Mouse (Mus musculus) spleen, postnatal 0 days (tissue): ENCODE data around the gene Palm. TPM values are rescaled to one million over a fixed set of nuclear protein-coding genes. Genes with fewer than 3 reads are reported as not detected.

Experiments used
- polyA plus RNA-seq: library from polyadenylated mRNA; unstranded; fragments of >200 nt; fragmentation: Nextera tagmentation; extraction: Ambion mirVana; gene quantifications from 2 replicates; pipeline ENCODE4 v1.2.1, GENCODE M21; 2015

Gene Palm
- polyA plus RNA-seq, result 16.9 and 22.9 TPM in 2 replicates

DNA sequence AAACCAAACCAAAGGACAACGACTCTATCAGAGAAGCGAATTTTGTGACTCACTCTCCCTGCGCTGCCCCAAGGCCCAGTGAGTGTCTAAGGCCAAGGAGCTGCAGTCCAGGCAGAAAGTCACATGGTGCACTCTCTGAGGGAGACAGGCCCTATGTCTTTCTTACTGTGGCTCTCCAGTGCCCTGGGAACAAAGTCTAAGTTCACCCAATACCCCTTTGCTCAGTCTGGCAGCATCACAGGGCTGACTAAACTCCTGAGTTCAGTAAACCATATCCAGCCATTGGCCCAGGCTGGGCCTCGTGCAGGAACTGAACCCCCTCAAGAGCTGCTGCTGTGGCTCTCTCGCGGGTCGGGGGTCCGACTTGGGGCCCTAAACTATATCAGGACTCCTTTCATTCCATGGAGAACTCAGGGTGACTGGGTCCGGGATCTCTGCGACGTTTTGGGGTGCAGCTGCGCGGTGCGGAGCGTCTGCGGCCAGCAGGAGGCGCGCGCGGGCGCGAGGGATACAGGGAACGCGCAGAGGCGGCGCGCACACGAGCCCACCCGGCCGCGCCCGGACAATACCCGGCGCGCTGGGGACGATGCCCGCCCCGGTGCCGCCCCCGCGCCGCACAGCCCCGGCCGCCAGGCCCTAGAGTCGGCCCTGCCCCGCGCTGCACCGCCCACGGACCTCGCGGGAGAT is at the start of gene Palm:
Gene Palm (plus strand): TSS at position 522 of the 687 bp plus-strand sequence.

DNA sequence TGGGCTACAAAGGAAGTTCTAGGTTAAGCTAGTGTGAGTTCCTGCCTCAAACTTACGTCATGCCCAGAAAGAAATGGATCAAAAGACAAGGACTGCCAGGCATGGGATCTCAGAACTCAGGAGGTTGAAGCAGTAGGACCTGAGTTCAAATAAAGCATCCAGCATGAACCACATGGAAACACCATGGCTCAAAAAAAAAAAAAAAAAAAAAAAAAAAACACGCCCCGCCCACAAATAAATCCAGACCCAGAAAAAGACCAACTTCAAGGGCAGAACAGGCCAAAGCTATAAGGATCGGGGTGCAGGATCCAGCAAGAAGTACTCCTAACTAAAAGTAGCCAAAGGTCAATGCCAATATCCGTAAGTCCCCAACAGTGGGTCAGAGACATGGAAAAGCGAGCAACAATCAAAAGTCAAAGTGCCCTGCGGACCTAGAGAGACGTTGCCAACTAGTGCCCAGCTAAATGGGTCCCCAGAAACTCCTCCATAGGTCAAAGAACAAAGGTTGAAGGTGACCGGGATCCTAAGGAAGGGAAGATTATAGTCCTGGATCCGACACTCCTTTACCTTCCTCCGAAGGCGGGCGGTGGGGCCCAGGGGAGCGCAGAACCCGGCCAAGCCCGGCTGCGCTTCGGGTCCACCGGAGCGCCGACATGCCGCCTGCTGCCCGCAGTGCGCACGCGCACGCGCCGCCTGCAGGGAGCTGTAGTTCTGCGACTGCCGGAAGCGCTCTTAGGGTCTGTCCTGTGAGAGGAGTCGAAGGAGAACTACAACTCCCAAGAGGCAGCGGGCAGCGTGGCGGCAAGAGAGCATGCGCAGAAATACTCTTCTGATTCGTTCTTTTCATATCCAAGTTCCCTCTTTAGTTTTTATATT is 47.2 kb upstream of the Palm start, which contains the start of gene Polrmt:
Gene Polrmt (minus strand): TSS at position 684 of the 876 bp plus-strand sequence.

DNA sequence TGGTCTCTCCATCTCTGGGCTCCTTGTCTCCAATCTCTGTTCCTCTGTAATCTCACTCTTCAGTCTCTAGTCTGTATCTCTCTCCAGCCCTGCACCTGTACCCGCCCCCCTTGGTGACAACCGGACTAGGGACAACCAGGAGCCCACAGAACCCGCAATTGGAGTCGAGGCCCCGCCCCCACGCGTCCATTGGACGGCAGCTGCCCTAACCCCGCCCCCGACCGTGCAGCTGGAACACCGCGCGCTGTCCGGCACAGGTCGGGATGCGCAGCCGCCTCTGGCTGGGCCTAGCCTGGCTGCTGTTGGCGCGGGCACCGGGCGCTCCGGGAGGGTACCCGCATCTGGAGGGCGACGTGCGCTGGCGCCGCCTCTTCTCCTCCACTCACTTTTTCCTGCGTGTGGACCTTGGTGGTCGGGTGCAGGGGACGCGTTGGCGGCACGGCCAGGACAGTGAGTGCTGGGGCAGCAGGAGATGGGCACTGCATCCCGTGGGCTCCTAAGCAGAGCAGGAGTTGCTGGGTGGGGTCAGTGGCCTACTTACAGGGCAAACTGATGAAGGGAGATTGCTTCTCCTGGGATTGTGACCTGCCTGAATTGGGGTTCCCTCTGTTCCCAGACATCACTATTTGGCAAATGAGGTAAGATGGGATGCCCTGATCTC is 38.4 kb upstream of the Palm start, which contains the start of gene Fgf22:
Gene Fgf22 (plus strand): TSS at position 221 of the 661 bp plus-strand sequence.

DNA sequence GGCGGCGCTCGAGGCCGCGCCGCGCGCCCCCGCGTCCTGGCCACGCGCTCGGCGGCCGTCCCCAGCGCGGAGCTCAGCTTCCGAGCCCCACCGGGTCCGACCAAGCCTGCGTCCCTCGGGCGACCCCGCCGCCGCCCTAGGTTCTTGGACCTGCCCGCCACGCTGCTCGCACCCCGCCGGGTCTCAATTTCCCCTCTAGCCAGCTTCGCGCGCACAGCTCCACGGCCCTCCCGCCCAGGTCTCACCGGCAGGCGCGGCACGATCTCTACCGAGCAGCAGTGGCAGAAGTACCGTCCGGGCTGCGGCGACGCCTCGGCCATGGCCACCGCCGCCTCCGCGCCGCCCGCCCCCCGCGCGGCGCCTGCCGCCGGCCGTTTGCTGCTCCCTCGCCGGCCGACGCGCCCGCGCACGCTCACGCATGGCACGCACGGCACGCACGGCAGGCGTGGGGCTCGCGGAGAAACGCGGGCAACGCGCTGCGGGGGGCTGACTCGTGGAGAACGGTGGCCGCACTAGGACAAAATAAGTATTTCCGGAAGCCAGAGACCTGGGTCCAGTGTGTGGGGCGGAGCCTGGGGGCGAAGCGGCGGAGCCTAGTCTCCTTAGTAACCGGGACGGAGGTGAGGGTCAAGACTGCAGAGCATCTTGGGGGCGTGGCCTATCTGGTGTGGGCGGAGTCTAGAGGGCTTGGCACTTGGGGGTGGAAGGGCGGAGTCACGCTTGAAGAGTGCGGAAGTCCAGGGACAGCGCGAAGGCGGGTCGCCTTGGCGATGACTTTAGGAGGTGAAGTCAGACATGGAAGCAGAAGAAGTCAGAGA is 26.7 kb upstream of the Palm start, which contains the start of gene Rnf126:
Gene Rnf126 (minus strand): TSS at position 445 of the 818 bp plus-strand sequence.

DNA sequence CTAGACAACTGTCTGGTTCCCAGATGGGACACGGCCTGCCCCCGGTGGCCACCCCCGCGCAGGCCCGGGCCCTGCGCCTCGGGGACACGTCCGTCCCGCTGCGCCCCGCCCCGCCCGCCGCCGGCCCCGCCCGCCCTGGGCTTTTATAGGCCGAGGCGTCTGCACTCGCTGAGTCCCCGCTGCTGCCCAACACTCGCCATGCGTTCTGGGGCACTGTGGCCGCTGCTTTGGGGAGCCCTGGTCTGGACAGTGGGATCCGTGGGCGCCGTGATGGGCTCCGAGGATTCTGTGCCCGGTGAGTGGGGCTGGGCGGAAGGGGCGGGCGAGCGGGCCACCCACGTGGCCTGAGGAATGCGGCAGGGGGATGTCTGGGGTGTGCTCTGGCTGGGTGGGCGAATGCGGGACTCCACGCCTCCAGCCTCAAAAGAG is 16.3 kb upstream of the Palm start, which contains the start of gene Fstl3:
Gene Fstl3 (plus strand): TSS at position 170 of the 429 bp plus-strand sequence.

DNA sequence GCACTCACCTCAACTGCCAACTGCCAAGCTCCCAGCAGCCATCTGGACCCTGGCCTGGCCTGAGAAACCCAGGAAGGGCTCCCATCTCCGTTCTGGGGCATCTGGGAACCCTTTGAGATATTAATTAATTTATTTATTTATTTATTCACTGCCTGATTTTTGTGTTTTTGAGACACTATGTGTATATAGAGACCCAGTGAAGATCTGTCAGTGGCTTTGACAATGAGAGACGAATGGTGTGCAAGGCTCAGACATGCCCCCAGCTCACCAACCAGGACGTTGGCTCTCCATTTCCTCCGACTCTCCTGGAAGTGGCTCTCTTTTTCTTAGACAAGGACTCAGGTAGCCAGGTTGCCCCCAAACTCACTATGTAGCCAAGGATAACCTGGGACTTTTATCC is 2.5 kb upstream of the Palm start, which contains the start of gene Prss57:
Gene Prss57 (minus strand): TSS at position 101 of the 400 bp plus-strand sequence.

DNA sequence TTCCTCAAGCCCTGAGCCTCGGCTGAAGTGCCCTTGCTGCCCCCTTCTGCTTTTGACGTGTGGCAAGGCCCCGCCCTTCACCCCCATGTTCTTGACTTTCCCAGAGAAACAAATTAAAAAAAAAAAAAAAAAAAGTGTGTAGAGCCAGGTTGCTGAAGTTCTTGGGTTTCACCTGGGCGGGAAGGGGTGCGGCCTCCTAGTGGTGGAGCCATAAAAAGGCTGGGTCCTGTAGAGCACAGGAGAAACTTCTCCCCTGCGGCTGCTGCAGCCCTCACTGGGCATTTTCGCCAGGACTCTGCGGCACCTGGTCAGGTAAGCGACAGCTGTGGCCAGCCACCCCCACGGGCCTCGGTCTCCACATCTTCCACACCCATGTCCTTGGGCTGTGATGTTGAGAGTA is 27.4 kb downstream of the Palm start, which contains the start of gene Misp:
Gene Misp (plus strand): TSS at position 208 of the 400 bp plus-strand sequence.

DNA sequence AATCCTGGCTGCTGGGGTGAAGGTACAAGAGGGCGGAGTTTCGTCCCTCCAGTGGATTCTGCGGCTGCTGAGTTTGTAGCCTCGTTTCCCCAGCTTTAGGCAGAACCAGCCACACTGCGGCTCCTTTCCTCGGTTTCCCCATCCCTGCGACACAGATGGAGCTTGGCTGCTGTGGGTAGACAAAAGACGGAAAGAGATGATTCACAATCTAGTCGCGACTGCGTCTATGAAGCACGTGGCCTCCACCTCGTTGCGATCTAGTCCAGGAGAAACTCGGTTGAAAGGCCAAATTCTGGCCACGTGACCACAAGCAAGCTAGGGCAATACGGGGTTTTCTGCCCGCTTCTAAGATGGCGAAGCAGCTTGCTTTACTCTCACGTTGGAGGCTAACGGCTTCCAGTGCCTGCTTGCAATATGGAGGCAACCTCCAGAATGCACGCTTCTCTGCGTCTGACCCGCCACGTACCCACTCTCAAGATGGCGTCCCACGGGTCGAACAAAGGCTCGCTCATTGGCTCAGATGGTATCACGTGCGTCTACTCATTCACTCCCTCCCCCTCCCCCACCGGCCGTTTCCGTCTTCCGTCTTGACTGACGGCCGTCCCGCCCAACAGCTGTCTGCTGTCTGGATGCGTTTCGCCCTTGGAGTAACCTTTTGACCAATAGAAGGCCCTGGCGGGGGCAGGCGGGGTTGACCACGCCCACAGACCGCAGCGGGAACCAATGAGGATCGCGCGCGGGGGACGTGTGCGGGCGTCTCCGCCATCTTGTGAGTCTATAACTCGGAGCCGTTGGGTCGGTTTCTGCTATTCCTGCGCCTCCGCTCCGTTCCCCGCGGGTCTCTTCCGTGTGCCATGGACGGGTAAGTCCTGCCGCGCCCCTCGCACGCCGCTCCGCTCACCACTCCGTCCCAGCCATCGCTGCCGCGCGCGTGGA is 60.8 kb downstream of the Palm start, which contains the start of gene Ptbp1:
Gene Ptbp1 (plus strand): TSS at position 568 of the 936 bp plus-strand sequence.

Other genes starting within 250 kb of the Palm start
- gene Mier2, start 238.4 kb upstream of the Palm start, polyA plus RNA-seq, result 10.7 and 13.4 TPM in 2 replicates
- not detected in 2 replicates for gene Theg, start 206.2 kb upstream of the Palm start, polyA plus RNA-seq
- not detected in 2 replicates for gene C2cd4c, start 179.5 kb upstream of the Palm start, polyA plus RNA-seq
- 0.90 TPM in 2 replicates for gene Shc2, start 155.7 kb upstream of the Palm start, polyA plus RNA-seq
- not detected in 2 replicates for gene Odf3l2, start 147.8 kb upstream of the Palm start, polyA plus RNA-seq
- gene Madcam1, start 129.0 kb upstream of the Palm start, polyA plus RNA-seq, result 25.8 and 30.9 TPM in 2 replicates
- 31.4 and 37.7 TPM in 2 replicates for gene Tpgs1, start 124.2 kb upstream of the Palm start, polyA plus RNA-seq
- gene Cdc34, start 111.4 kb upstream of the Palm start, polyA plus RNA-seq, result 108 and 126 TPM in 2 replicates
- gene Gzmm, start 104.6 kb upstream of the Palm start, polyA plus RNA-seq, result 0.23 and 0.45 TPM in 2 replicates
- gene Bsg, start 89.1 kb upstream of the Palm start, polyA plus RNA-seq, result 663 and 749 TPM in 2 replicates
- 0.04 and 0.07 TPM in 2 replicates for gene Hcn2, start 76.9 kb upstream of the Palm start, polyA plus RNA-seq
- gene Polrmt, start 47.0 kb upstream of the Palm start, polyA plus RNA-seq, result 15.7 and 18.4 TPM in 2 replicates
- gene Fgf22, start 38.5 kb upstream of the Palm start, polyA plus RNA-seq, result 0.28 TPM in 1 of 2 replicates, not detected in the other
- 41.4 and 42.3 TPM in 2 replicates for gene Rnf126, start 26.6 kb upstream of the Palm start, polyA plus RNA-seq
- 3.3 and 3.6 TPM in 2 replicates for gene Fstl3, start 16.3 kb upstream of the Palm start, polyA plus RNA-seq
- gene Prss57, start 2.6 kb upstream of the Palm start, polyA plus RNA-seq, result 9.3 and 15.0 TPM in 2 replicates
- 0.08 and 0.27 TPM in 2 replicates for gene Misp, start 27.4 kb downstream of the Palm start, polyA plus RNA-seq
- 131 and 134 TPM in 2 replicates for gene Ptbp1, start 60.9 kb downstream of the Palm start, polyA plus RNA-seq
- 176 and 239 TPM in 2 replicates for gene Prtn3, start 80.9 kb downstream of the Palm start, polyA plus RNA-seq
- gene Plppr3, start 81.1 kb downstream of the Palm start, polyA plus RNA-seq, result 9.7 and 12.6 TPM in 2 replicates
- 219 and 294 TPM in 2 replicates for gene Elane, start 92.7 kb downstream of the Palm start, polyA plus RNA-seq
- gene Cfd, start 97.3 kb downstream of the Palm start, polyA plus RNA-seq, result not detected in 2 replicates
- 20.3 and 23.3 TPM in 2 replicates for gene Med16, start 115.4 kb downstream of the Palm start, polyA plus RNA-seq
- not detected in 2 replicates for gene Gm26602, start 117.3 kb downstream of the Palm start, polyA plus RNA-seq
- 0.41 and 0.68 TPM in 2 replicates for gene Kiss1r, start 123.4 kb downstream of the Palm start, polyA plus RNA-seq
- gene R3hdm4, start 127.6 kb downstream of the Palm start, polyA plus RNA-seq, result 107 and 121 TPM in 2 replicates
- gene Arid3a, start 133.5 kb downstream of the Palm start, polyA plus RNA-seq, result 6.2 and 8.2 TPM in 2 replicates
- 64.8 and 66.8 TPM in 2 replicates for gene Wdr18, start 166.6 kb downstream of the Palm start, polyA plus RNA-seq
- 0.11 TPM in 2 replicates for gene Grin3b, start 177.1 kb downstream of the Palm start, polyA plus RNA-seq
- gene Tmem259, start 190.8 kb downstream of the Palm start, polyA plus RNA-seq, result 16.8 and 16.9 TPM in 2 replicates
- gene Cnn2, start 195.0 kb downstream of the Palm start, polyA plus RNA-seq, result 98.3 and 121 TPM in 2 replicates
- 8.3 and 8.8 TPM in 2 replicates for gene Abca7, start 202.9 kb downstream of the Palm start, polyA plus RNA-seq
- 34.2 and 41.9 TPM in 2 replicates for gene Arhgap45, start 223.1 kb downstream of the Palm start, polyA plus RNA-seq
- 108 and 111 TPM in 2 replicates for gene Polr2e, start 246.2 kb downstream of the Palm start, polyA plus RNA-seq